Mouse (Mus musculus) ES-Bruce4 (cell line): Measurements from ENCODE around the gene Msi2.

Experiments
- CTCF ChIP-seq: IDR thresholded peaks from one replicate; pipeline ENCODE4 v1.8.1; 2011; ENCODE audit warnings: low read depth, low read length
- POLR2A ChIP-seq: IDR thresholded peaks from one replicate; pipeline ENCODE4 v1.8.1; 2011; ENCODE audit warnings: low read length; ENCODE audit not compliant: insufficient read depth

- no peak for TF ChIP-seq POLR2A
- TF ChIP-seq CTCF = no peak
Measured at GRCm38 (mm10) chr11:88704688-88705087, 13.6 kb downstream of the Msi2 start.
